Mouse (Mus musculus) C2C12 (cell line): ENCODE data around the gene Vps45.

Experiments
- CEBPB ChIP-seq: IDR thresholded peaks from one replicate; pipeline ENCODE4 v1.6.1; 2011; ENCODE audit warnings: low read depth, mild to moderate bottlenecking, control low read depth, moderate library complexity
- CTCF ChIP-seq: IDR thresholded peaks from one replicate; pipeline ENCODE4 v1.5.1; 2011; ENCODE audit not compliant: control insufficient read depth, insufficient read depth, insufficient read length
- FOSL1 ChIP-seq: IDR thresholded peaks from one replicate; pipeline ENCODE4 v1.8.0; 2011; ENCODE audit warnings: mild to moderate bottlenecking, low read length; ENCODE audit not compliant: poor library complexity, insufficient read depth, severe bottlenecking
- MAX ChIP-seq: IDR thresholded peaks from one replicate; pipeline ENCODE4 v1.6.1; 2011; ENCODE audit warnings: mild to moderate bottlenecking, control low read depth
- MYOD1 ChIP-seq: IDR thresholded peaks from one replicate; pipeline ENCODE4 v1.6.1; 2011; ENCODE audit warnings: low read depth; ENCODE audit not compliant: control insufficient read depth, insufficient read length
- MYOG ChIP-seq: IDR thresholded peaks from one replicate; pipeline ENCODE4 v1.6.1; 2011; ENCODE audit not compliant: control insufficient read depth, insufficient read length; ENCODE audit errors: extremely low read depth
- USF1 ChIP-seq: IDR thresholded peaks from one replicate; pipeline ENCODE4 v1.6.1; 2011; ENCODE audit warnings: low read depth, mild to moderate bottlenecking, control low read depth, moderate library complexity

GRCm38 (mm10) chr3:96091966-96092365, 33.7 kb upstream of the Vps45 start:
- no peak for TF ChIP-seq MYOD1
- no peak for TF ChIP-seq CTCF
- no peak for TF ChIP-seq MAX
- no peak for TF ChIP-seq USF1
- no peak for TF ChIP-seq MYOG
- no peak for TF ChIP-seq CEBPB
- TF ChIP-seq FOSL1: no peak
